22 mouse cellular contexts compared by ENCODE assay signal in genomic region chr2:122949031-122949430, GRCm38 (mm10).
A peak's percentile ranks its signal among the peaks of the same experiment; 100 is the strongest.
DNase-seq lines count a peak whose midpoint lies in the region; ATAC-seq and TF ChIP-seq lines count a peak whose summit lies in the region.
"Had no signal": no experiment of that assay in that cellular context is flagged by ENCODE, and none has a peak within 500 bp of the region (broad histone marks: within the 10 kb centered on the region; RNA-seq: fewer than 3 reads in every experiment).

No protein-coding gene starts in this region.

- TF ChIP-seq CTCF in kidney, adult 2 months (conservative IDR thresholded peaks at IDR 0.05; ENCODE audit: insufficient read depth, insufficient read length, low read depth, low read length), result no peak
- TF ChIP-seq CTCF in liver, adult 2 months (IDR thresholded peaks at IDR 0.05; ENCODE audit: low read depth, low read length), result no peak

- H3K9ac ChIP-seq in kidney, embryonic 14.5 days (ENCODE audit: low read depth, low read length), result no peak overlapping the region
- H3K9ac ChIP-seq in liver, adult 2 months (ENCODE audit: low read depth, low read length), result no peak overlapping the region
- H3K9ac ChIP-seq in liver, embryonic 12.5 days, result no peak overlapping the region
- H3K9ac ChIP-seq: embryonic facial prominence, embryonic 13.5 days; embryonic facial prominence, embryonic 15.5 days; forebrain, embryonic 12.5 days had no signal

- H3K36me3 ChIP-seq in kidney, adult 2 months (ENCODE audit: control insufficient read depth, insufficient read depth, low read length), result no peaks in the 10 kb centered on the region
- H3K36me3 ChIP-seq in kidney, embryonic 14.5 days (ENCODE audit: control insufficient read depth, insufficient read depth, low read length), result no peaks in the 10 kb centered on the region
- H3K36me3 ChIP-seq in liver, adult 2 months (ENCODE audit: control insufficient read depth, insufficient read depth, low read length), result no peaks in the 10 kb centered on the region
- no peaks in the 10 kb centered on the region for H3K36me3 ChIP-seq in liver, embryonic 12.5 days
- H3K36me3 ChIP-seq: embryonic facial prominence, embryonic 13.5 days; embryonic facial prominence, embryonic 15.5 days; forebrain, embryonic 10.5 days; forebrain, embryonic 12.5 days had no signal

- H3K9me3 ChIP-seq in kidney, embryonic 14.5 days (ENCODE audit: control insufficient read depth, low read length), result no peaks in the 10 kb centered on the region
- H3K9me3 ChIP-seq in liver, embryonic 12.5 days (replicated peaks), result no peaks in the 10 kb centered on the region
- H3K9me3 ChIP-seq: embryonic facial prominence, embryonic 13.5 days; embryonic facial prominence, embryonic 15.5 days; forebrain, embryonic 10.5 days; forebrain, embryonic 12.5 days had no signal

- TF ChIP-seq POLR2A in kidney, adult 2 months (IDR thresholded peaks at IDR 0.05; ENCODE audit: low read depth, low read length), result no peak
- no peak for TF ChIP-seq POLR2A in liver, adult 2 months (IDR thresholded peaks at IDR 0.05; ENCODE audit: extremely low read depth, insufficient read depth, low read length)

- H3K79me2 ChIP-seq in liver, adult 2 months (ENCODE audit: control insufficient read depth, insufficient read depth, low read length), result no peaks in the 10 kb centered on the region

- H3K27me3 ChIP-seq in kidney, adult 2 months (replicated peaks; ENCODE audit: control insufficient read depth, insufficient read depth, low read length), result no peaks in the 10 kb centered on the region
- no peaks in the 10 kb centered on the region for H3K27me3 ChIP-seq in kidney, embryonic 14.5 days (ENCODE audit: control insufficient read depth, insufficient read depth, low read length)
- H3K27me3 ChIP-seq in liver, adult 2 months (ENCODE audit: control insufficient read depth, insufficient read depth, low read length), result no peaks in the 10 kb centered on the region
- H3K27me3 ChIP-seq in liver, embryonic 12.5 days (replicated peaks), result no peaks in the 10 kb centered on the region
- H3K27me3 ChIP-seq: embryonic facial prominence, embryonic 13.5 days; embryonic facial prominence, embryonic 15.5 days; forebrain, embryonic 12.5 days had no signal

- WGBS in kidney, adult 2 months, result 58% methylated on average over 3 of the region's 3 CpGs
- 76% methylated on average over 3 of the region's 3 CpGs for WGBS in kidney, embryonic 14.5 days
- 24% methylated on average over 3 of the region's 3 CpGs for WGBS in liver, adult 2 months
- WGBS in liver, embryonic 12.5 days (ENCODE audit: insufficient replicate concordance), result 48% methylated on average over 3 of the region's 3 CpGs

- DNase-seq in kidney, adult 2 months, result peak; percentile 62
- DNase-seq in kidney, postnatal 14 days, result no peak
- peak; percentile 48 for DNase-seq in kidney, adult 9 months
- peak; percentile 80 for DNase-seq in liver, adult 2 months (ENCODE audit: extremely low read depth, low read depth, low spot score)
- DNase-seq: adrenal gland, adult 2 months; adrenal gland, postnatal 10 days; adrenal gland, postnatal 25 days; cerebellum, adult 11 months; cerebellum, adult 18-20 months; cerebellum, adult 8-10 months; cerebellum, adult 9-11 months; cerebellum, postnatal 14 days; cerebellum, postnatal 36 days; embryo, embryonic 11 days had no signal

- H3K4me1 ChIP-seq in kidney, adult 2 months (ENCODE audit: control insufficient read depth, insufficient read depth, low read length), result no peaks in the 10 kb centered on the region; the same call in 1 of the 2 replicates
- no peaks in the 10 kb centered on the region for H3K4me1 ChIP-seq in kidney, embryonic 14.5 days (ENCODE audit: control insufficient read depth, insufficient read depth, low read length)
- no peaks in the 10 kb centered on the region for H3K4me1 ChIP-seq in liver, adult 2 months (ENCODE audit: control insufficient read depth, insufficient read depth, low read length)
- no peaks in the 10 kb centered on the region for H3K4me1 ChIP-seq in liver, embryonic 12.5 days
- H3K4me1 ChIP-seq: embryonic facial prominence, embryonic 13.5 days; embryonic facial prominence, embryonic 15.5 days; forebrain, embryonic 12.5 days had no signal

- no peak overlapping the region for H3K4me2 ChIP-seq in kidney, embryonic 14.5 days (replicated peaks; ENCODE audit: low read depth, low read length)
- H3K4me2 ChIP-seq in liver, embryonic 12.5 days, result no peak overlapping the region
- H3K4me2 ChIP-seq: embryonic facial prominence, embryonic 13.5 days; embryonic facial prominence, embryonic 15.5 days; forebrain, embryonic 12.5 days had no signal

- no peak overlapping the region for H3K4me3 ChIP-seq in kidney, adult 2 months (ENCODE audit: insufficient read depth, low read depth, low read length)
- H3K4me3 ChIP-seq in kidney, embryonic 14.5 days (ENCODE audit: low read length), result no peak overlapping the region
- no peak overlapping the region for H3K4me3 ChIP-seq in liver, adult 2 months (ENCODE audit: insufficient read depth, low read depth, low read length)
- H3K4me3 ChIP-seq in liver, embryonic 12.5 days, result no peak overlapping the region
- H3K4me3 ChIP-seq: embryonic facial prominence, embryonic 13.5 days; embryonic facial prominence, embryonic 15.5 days; erythroblast, embryonic 14.5 days; forebrain, embryonic 10.5 days; forebrain, embryonic 12.5 days had no signal

- H3K27ac ChIP-seq in kidney, adult 2 months (ENCODE audit: insufficient read depth, low read depth, low read length), result no peak overlapping the region
- no peak overlapping the region for H3K27ac ChIP-seq in kidney, embryonic 14.5 days (ENCODE audit: low read depth, low read length)
- H3K27ac ChIP-seq in liver, adult 2 months (replicated peaks; ENCODE audit: insufficient read depth, low read depth, low read length), result no peak overlapping the region
- H3K27ac ChIP-seq in liver, embryonic 12.5 days, result no peak overlapping the region
- H3K27ac ChIP-seq: embryonic facial prominence, embryonic 13.5 days; embryonic facial prominence, embryonic 15.5 days; forebrain, embryonic 10.5 days; forebrain, embryonic 12.5 days had no signal

- no peak for ATAC-seq in kidney, embryonic 14.5 days (ENCODE audit: low FRiP score, low TSS enrichment)
- no peak for ATAC-seq in liver, embryonic 12.5 days
- ATAC-seq: forebrain, embryonic 14.5 days had no signal
